Mouse (Mus musculus) erythroblast, embryonic 14.5 days (primary cell): ENCODE data around the gene Dus1l. TPM values are rescaled to one million over a fixed set of nuclear protein-coding genes. Genes with fewer than 3 reads are reported as not detected.

Experiments
- H3K27me3 ChIP-seq: 2 replicates; pipeline ENCODE4 v1.6.1; 2012; ENCODE audit warnings: inconsistent platforms; ENCODE audit not compliant: control insufficient read depth
- H3K36me3 ChIP-seq: 2 replicates; pipeline ENCODE4 v1.6.1; 2012; ENCODE audit warnings: mild to moderate bottlenecking, inconsistent platforms; ENCODE audit not compliant: control insufficient read depth
- H3K4me1 ChIP-seq: 2 replicates; pipeline ENCODE4 v1.6.1; 2012; ENCODE audit warnings: inconsistent platforms; ENCODE audit not compliant: control insufficient read depth
- H3K4me3 ChIP-seq: replicated peaks from 2 replicates; pipeline ENCODE3; 2012; ENCODE audit warnings: moderate library complexity, mild to moderate bottlenecking, inconsistent platforms
- H3K9me3 ChIP-seq: 2 replicates; pipeline ENCODE4 v1.6.1; 2012; ENCODE audit warnings: low read length, inconsistent platforms, mixed read lengths; ENCODE audit not compliant: control insufficient read depth
- GATA1 ChIP-seq: IDR thresholded peaks from 2 replicates; pipeline ENCODE4 v1.6.1; 2012; ENCODE audit warnings: low read length, inconsistent platforms, mixed read lengths
- TAL1 ChIP-seq: IDR thresholded peaks from 3 replicates; pipeline ENCODE4 v1.6.1; 2012; ENCODE audit warnings: low read length, inconsistent platforms, mixed read lengths
- polyA plus RNA-seq: library from polyadenylated mRNA; stranded (reverse); fragments of >175 nt; gene quantifications from 2 replicates; pipeline ENCODE4 v1.2.3, GENCODE M21; 2012

The Dus1l gene
- polyA plus RNA-seq, 1 experiment, result 14.2 TPM

DNA sequence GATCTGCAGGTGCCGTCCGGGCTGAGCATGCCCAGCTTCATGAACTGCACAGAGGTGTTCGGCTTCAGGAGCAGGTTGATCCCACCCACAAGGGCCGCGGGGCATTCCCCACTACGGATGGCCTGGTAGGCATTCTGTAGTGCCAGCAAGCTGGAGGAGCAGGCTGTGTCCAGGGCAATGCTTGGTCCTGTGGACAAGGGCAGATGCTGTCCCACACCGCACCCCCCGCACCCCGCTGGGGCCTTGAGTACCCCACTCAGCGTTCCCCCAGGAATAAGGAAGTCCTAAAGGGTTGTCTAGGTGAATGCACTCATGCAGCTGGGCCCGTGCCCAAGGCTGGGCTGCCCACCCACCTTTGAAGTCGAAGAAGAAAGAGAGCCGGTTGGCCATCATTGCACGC lies 24.3 kb upstream of the Dus1l start:
- Histone ChIP-seq H3K9me3 (no peaks in the 10 kb centered on the region), H3K4me3 (no peak overlapping the region), H3K4me1 (peaks cover 51% of the 10 kb centered on the region), H3K27me3 (no peaks in the 10 kb centered on the region), H3K36me3 (peaks cover 70% of the 10 kb centered on the region)
- TF ChIP-seq GATA1, result no peak
- no peak for TF ChIP-seq TAL1

DNA sequence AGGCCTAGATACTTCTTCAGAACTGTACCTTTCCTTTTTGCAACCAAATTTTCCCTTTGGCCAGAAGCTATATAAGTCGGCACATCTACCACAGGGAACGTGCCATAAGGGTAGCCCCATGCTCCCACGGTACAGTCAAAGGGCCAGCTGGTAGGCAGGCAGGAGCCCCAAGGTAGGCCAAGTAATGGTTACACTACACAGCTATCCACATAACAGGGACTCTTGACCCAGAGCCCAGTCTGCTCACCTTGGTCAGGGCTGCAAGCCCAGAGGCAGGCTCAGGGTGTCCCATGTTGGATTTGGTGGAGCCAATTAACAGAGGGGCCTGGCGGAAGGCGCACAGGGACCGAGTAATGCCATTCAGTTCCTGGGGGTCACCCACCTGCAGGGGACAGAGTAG lies 23.4 kb upstream of the Dus1l start:
- no peak for TF ChIP-seq GATA1
- no peak for TF ChIP-seq TAL1
- no peaks in the 10 kb centered on the region for H3K9me3 ChIP-seq
- peaks cover 41% of the 10 kb centered on the region for H3K4me1 ChIP-seq
- H3K36me3 ChIP-seq, result peaks cover 80% of the 10 kb centered on the region
- H3K27me3 ChIP-seq, result no peaks in the 10 kb centered on the region
- no peak overlapping the region for H3K4me3 ChIP-seq

DNA sequence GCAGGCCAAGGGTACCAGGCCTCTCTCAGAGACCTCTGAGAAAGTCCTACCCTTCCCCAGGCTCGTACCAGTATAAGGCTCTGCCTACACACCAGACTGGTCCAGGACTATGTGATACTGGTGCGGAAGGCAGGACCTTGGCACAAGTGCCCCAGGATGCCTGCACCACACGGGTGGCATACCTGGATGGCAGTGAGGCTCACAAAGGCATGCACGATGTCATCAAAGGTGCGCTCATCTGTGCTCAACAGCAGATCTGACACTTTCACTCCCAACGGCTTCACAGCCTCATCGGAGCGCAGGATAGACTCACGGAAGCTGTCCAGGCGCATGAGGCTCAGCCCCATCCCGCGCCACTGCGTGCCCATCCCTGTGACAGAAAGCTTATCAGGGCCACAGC lies 22.0 kb upstream of the Dus1l start:
- peaks cover 93% of the 10 kb centered on the region for H3K36me3 ChIP-seq
- no peaks in the 10 kb centered on the region for H3K9me3 ChIP-seq
- H3K4me3 ChIP-seq, result no peak overlapping the region
- no peak for TF ChIP-seq TAL1
- TF ChIP-seq GATA1, result no peak
- peaks cover 28% of the 10 kb centered on the region for H3K4me1 ChIP-seq
- no peaks in the 10 kb centered on the region for H3K27me3 ChIP-seq

DNA sequence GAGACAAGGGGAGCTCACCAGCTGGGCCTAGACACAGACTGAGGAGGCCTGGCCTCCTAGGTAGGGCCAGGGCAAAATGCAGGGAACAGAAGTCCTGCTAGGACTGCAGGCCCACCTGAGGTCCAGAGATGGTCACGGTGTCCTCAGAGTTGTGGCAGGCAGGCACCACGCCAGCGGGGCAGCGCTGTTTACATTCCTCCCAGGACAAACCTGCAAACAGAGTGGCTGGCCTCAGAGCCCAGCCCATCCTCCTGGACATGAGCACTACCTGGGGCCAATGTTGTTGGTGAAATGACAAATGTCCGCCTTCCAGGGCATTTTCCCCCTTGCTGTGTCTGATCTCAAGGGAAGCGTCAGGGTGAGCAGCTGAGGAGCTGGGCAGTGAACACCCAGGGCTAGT lies 21.2 kb upstream of the Dus1l start:
- Histone ChIP-seq H3K4me3 (no peak overlapping the region), H3K36me3 (peaks cover 100% of the 10 kb centered on the region), H3K9me3 (no peaks in the 10 kb centered on the region), H3K4me1 (peaks cover 19% of the 10 kb centered on the region), H3K27me3 (no peaks in the 10 kb centered on the region)
- TF ChIP-seq GATA1, result no peak
- no peak for TF ChIP-seq TAL1

DNA sequence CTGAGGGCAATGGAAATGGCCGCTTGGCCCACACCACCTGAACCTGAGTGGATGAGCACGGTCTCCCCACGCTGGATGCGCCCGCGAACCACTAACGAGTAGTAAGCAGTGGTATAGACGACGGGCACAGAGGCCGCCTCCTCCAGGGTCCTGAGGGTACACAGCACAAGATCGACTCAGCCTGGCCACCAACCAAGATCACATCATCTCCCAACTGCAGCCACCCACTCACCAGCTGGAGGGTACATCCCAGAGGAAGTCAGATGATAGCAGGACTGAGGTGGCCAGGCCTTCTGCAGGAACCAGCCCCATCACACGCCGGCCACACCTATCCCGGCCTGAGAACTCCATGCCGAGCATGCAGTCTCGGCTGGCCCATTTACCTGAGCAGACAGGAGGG lies 15.9 kb upstream of the Dus1l start:
- no peaks in the 10 kb centered on the region for H3K27me3 ChIP-seq
- H3K9me3 ChIP-seq, result no peaks in the 10 kb centered on the region
- H3K36me3 ChIP-seq, result peaks cover 100% of the 10 kb centered on the region
- H3K4me1 ChIP-seq, result no peaks in the 10 kb centered on the region
- no peak overlapping the region for H3K4me3 ChIP-seq
- TF ChIP-seq GATA1 (no peak), TAL1 (no peak)

DNA sequence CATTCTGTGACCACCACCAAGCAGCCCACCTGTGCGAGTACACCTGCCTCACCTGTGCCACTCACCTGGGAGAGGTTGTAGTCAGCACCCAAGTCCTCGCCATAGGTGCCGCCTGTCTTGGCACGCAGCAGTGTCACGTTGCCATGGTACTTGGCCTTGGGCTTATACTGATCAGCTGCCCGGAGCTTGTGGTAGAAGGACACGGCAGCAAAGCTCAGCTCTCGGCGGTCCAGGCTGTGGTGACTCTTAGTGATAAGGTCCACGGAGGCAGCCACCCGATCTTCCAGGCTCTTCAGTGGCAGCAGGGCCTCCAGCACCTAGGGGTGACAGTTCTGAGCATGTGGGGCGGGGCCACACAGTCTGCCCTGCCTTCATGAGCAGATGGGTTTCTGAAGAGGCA lies 11.8 kb upstream of the Dus1l start:
- no peak overlapping the region for H3K4me3 ChIP-seq
- peaks cover 72% of the 10 kb centered on the region for H3K36me3 ChIP-seq
- no peaks in the 10 kb centered on the region for H3K9me3 ChIP-seq
- H3K4me1 ChIP-seq, result no peaks in the 10 kb centered on the region
- no peaks in the 10 kb centered on the region for H3K27me3 ChIP-seq
- no peak for TF ChIP-seq GATA1

DNA sequence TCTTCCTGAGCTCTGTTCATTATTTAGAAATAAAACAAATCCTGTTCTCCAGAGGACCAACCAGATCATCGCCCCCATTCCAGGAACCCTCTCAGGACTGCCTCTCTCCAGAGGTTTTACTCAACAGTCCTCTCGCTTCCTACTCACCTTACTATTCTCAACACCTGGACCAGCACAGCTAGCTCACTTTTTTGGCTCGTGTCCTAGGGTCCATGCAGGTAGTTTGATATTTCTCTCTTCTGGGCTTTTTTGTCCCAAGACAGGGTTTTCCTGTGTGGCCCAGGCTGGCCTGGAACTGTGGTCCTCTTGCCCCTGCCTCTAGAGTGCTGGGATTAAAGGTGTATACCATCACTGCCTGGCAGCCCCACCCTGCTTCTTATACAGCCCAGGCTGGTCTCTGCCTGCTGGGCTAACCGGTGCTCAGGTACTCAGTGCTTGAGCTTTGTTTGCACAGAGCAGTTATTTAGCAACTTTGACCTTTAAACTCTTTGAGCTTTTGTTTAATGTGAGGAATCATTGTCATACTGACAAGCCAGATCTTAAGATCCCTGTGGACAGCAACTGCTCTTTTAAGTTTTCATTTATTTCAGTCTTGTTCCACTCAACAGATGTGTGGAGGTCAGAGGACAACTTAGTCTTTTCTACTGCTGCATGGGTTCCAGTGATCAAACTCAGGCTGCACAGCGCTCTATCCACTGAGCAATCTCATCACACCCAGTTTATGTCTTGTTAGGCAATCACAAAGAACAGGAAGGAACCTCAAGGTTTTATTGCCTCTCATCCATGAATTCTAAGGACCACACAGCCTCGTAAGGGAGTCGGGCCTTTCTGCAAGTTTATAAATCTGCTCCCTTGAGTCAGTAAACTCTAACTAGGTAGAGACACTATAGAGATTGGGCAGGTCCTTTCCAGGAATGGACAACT lies 9.4 kb upstream of the Dus1l start:
- Histone ChIP-seq H3K4me1 (peaks cover 2% of the 10 kb centered on the region), H3K4me3 (no peak overlapping the region), H3K9me3 (no peaks in the 10 kb centered on the region), H3K27me3 (no peaks in the 10 kb centered on the region), H3K36me3 (peaks cover 49% of the 10 kb centered on the region)
- no peak for TF ChIP-seq GATA1
- TF ChIP-seq TAL1, result no peak

DNA sequence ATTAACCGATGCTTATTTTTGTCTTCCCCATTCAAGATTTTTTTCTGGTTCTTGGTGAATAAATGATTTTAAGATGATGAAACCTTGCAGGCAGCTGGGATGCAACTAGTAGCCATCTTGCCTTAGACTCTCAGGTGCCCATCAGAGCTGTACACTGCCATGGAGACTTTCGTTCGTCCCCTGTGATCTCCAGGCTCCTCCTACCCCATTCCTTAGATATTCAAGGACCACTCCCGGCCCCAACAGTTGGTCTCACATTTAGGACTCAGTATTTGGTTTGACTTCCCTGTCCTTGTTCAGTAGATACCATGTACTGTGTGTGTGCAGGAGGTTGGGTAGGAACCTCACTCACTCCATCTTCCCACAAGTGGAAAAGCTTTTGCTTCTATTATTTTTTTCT lies 8.6 kb upstream of the Dus1l start:
- peaks cover 40% of the 10 kb centered on the region for H3K36me3 ChIP-seq
- no peaks in the 10 kb centered on the region for H3K9me3 ChIP-seq
- H3K4me3 ChIP-seq, result no peak overlapping the region
- no peaks in the 10 kb centered on the region for H3K27me3 ChIP-seq
- TF ChIP-seq TAL1 (no peak), GATA1 (no peak)
- peaks cover 10% of the 10 kb centered on the region for H3K4me1 ChIP-seq

DNA sequence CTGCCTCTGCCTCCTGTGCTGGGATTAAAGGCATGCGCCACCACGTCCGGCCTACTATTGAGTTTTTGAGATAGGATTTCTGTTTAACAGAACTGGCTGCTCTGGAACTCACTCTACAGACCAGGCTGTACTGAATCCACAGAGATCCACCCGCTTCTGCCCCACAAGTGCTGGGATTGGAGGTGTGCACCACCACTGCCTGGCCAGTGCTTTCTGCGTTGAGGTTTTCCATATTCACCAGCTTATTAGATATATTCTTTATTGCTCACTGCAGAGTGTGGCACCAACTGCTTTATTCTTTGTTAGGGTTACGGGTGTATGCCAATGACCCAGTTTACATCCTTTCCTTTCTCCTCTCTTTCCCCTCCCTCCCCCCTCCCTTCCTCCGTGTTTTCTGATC lies 8.1 kb upstream of the Dus1l start:
- H3K4me3 ChIP-seq, result no peak overlapping the region
- H3K36me3 ChIP-seq, result peaks cover 35% of the 10 kb centered on the region
- H3K9me3 ChIP-seq, result no peaks in the 10 kb centered on the region
- H3K4me1 ChIP-seq, result peaks cover 12% of the 10 kb centered on the region
- no peak for TF ChIP-seq TAL1
- TF ChIP-seq GATA1, result no peak
- no peaks in the 10 kb centered on the region for H3K27me3 ChIP-seq
